Mouse (Mus musculus): ENCODE results near the gene Arrdc5. TPM values are rescaled to one million over a fixed set of nuclear protein-coding genes. Genes with fewer than 3 reads are reported as not detected.
"Not testable (repeated sequence)": the region's sequence is repeated elsewhere in the genome, so short reads cannot be mapped to it uniquely, and the experiment has no call there.

The Arrdc5 gene
- polyA plus RNA-seq, 1 experiment from 2014 or later: 0.21 TPM

GRCm38 (mm10) chr17:56266271-56266670 is 33.8 kb downstream of the Arrdc5 start:
- Histone ChIP-seq H3K9ac (ENCODE audit: low read length) (no peak overlapping the region), H3K27ac (ENCODE audit: low read length) (no peak overlapping the region), H3K9me3 (replicated peaks; ENCODE audit: control insufficient read depth, low read length) (no peaks in the 10 kb centered on the region), H3K4me3 (ENCODE audit: low read length) (no peak overlapping the region), H3K27me3 (ENCODE audit: control insufficient read depth, insufficient read depth, low read length) (no peaks in the 10 kb centered on the region), H3K36me3 (ENCODE audit: control insufficient read depth, insufficient read depth) (peaks cover 16% of the 10 kb centered on the region), H3K4me1 (ENCODE audit: control insufficient read depth, insufficient read depth, low read length) (peaks cover 26% of the 10 kb centered on the region), H3K4me2 (ENCODE audit: low read depth, low read length) (no peak overlapping the region)
- 38% methylated on average over 3 of the region's 3 CpGs for WGBS
- no peak for ATAC-seq (replicated peaks; ENCODE audit: extremely low read depth, insufficient read depth, low FRiP score)

GRCm38 (mm10) chr17:56265869-56266268 is 34.2 kb downstream of the Arrdc5 start:
- Histone ChIP-seq H3K9ac (ENCODE audit: low read length) (no peak overlapping the region), H3K9me3 (replicated peaks; ENCODE audit: control insufficient read depth, low read length) (no peaks in the 10 kb centered on the region), H3K27me3 (ENCODE audit: control insufficient read depth, insufficient read depth, low read length) (no peaks in the 10 kb centered on the region), H3K27ac (ENCODE audit: low read length) (no peak overlapping the region), H3K4me3 (ENCODE audit: low read length) (no peak overlapping the region), H3K4me2 (ENCODE audit: low read depth, low read length) (no peak overlapping the region), H3K36me3 (ENCODE audit: control insufficient read depth, insufficient read depth) (peaks cover 13% of the 10 kb centered on the region), H3K4me1 (ENCODE audit: control insufficient read depth, insufficient read depth, low read length) (peaks cover 30% of the 10 kb centered on the region)
- ATAC-seq (replicated peaks; ENCODE audit: extremely low read depth, insufficient read depth, low FRiP score): no peak
- 91% methylated on average over 3 of the region's 3 CpGs for WGBS

GRCm38 (mm10) chr17:56265011-56265410 is 35.1 kb downstream of the Arrdc5 start:
- H3K4me3 ChIP-seq (ENCODE audit: low read length): no peak overlapping the region
- no peak overlapping the region for H3K9ac ChIP-seq (ENCODE audit: low read length)
- H3K4me2 ChIP-seq (ENCODE audit: low read depth, low read length): no peak overlapping the region
- peaks cover 12% of the 10 kb centered on the region for H3K36me3 ChIP-seq (ENCODE audit: control insufficient read depth, insufficient read depth)
- H3K27ac ChIP-seq (ENCODE audit: low read length): no peak overlapping the region
- H3K9me3 ChIP-seq (replicated peaks; ENCODE audit: control insufficient read depth, low read length): no peaks in the 10 kb centered on the region
- ATAC-seq (replicated peaks; ENCODE audit: extremely low read depth, insufficient read depth, low FRiP score): no peak
- 85% methylated on average over 4 of the region's 4 CpGs for WGBS
- peaks cover 38% of the 10 kb centered on the region for H3K4me1 ChIP-seq (ENCODE audit: control insufficient read depth, insufficient read depth, low read length)
- no peaks in the 10 kb centered on the region for H3K27me3 ChIP-seq (ENCODE audit: control insufficient read depth, insufficient read depth, low read length)

- H3K4me1 ChIP-seq (ENCODE audit: control insufficient read depth, insufficient read depth, low read length): peaks cover 42% of the 10 kb centered on the region
- H3K27ac ChIP-seq (ENCODE audit: low read length): no peak overlapping the region
- peaks cover 20% of the 10 kb centered on the region for H3K36me3 ChIP-seq (ENCODE audit: control insufficient read depth, insufficient read depth)
- peak; percentile 35; the same call in 1 of the 2 replicates for ATAC-seq (replicated peaks; ENCODE audit: extremely low read depth, insufficient read depth, low FRiP score)
- H3K4me3 ChIP-seq (ENCODE audit: low read length): no peak overlapping the region
- H3K9ac ChIP-seq (ENCODE audit: low read length): no peak overlapping the region
- H3K27me3 ChIP-seq (ENCODE audit: control insufficient read depth, insufficient read depth, low read length): no peaks in the 10 kb centered on the region
- H3K4me2 ChIP-seq (ENCODE audit: low read depth, low read length): no peak overlapping the region
- 22% methylated on average over 8 of the region's 8 CpGs for WGBS
- no peaks in the 10 kb centered on the region for H3K9me3 ChIP-seq (replicated peaks; ENCODE audit: control insufficient read depth, low read length)
Measured at GRCm38 (mm10) chr17:56264020-56264419, 36.1 kb downstream of the Arrdc5 start.

GRCm38 (mm10) chr17:56262645-56263094 is 37.4 kb downstream of the Arrdc5 start:
- H3K4me1 ChIP-seq (ENCODE audit: control insufficient read depth, insufficient read depth, low read length): peaks cover 56% of the 10 kb centered on the region
- WGBS: 48% methylated on average over 3 of the region's 3 CpGs

GRCm38 (mm10) chr17:56261166-56261565 is 38.9 kb downstream of the Arrdc5 start:
- Histone ChIP-seq H3K27me3 (ENCODE audit: control insufficient read depth, insufficient read depth, low read length) (no peaks in the 10 kb centered on the region), H3K4me2 (ENCODE audit: low read depth, low read length) (peak overlapping the region; percentile 95), H3K4me1 (ENCODE audit: control insufficient read depth, insufficient read depth, low read length) (peaks cover 59% of the 10 kb centered on the region), H3K9ac (ENCODE audit: low read length) (peak overlapping the region; percentile 65), H3K4me3 (ENCODE audit: low read length) (no peak overlapping the region), H3K36me3 (ENCODE audit: control insufficient read depth, insufficient read depth) (peaks cover 22% of the 10 kb centered on the region), H3K9me3 (replicated peaks; ENCODE audit: control insufficient read depth, low read length) (no peaks in the 10 kb centered on the region), H3K27ac (ENCODE audit: low read length) (peak overlapping the region; percentile 97)
- WGBS: 38% methylated on average over 3 of the region's 3 CpGs
- peak; percentile 18; the same call in 1 of the 2 replicates for ATAC-seq (replicated peaks; ENCODE audit: extremely low read depth, insufficient read depth, low FRiP score)

More at GRCm38 (mm10) chr17:56262645-56263094, 37.4 kb downstream of the Arrdc5 start:
- Histone ChIP-seq H3K27me3 (ENCODE audit: control insufficient read depth, insufficient read depth, low read length) (no peaks in the 10 kb centered on the region), H3K27ac (ENCODE audit: low read length) (peak overlapping the region; percentile 97), H3K4me3 (ENCODE audit: low read length) (0 out of 2 replicates have a peak overlapping the region, but pooled peaks have one; percentile 8), H3K4me2 (ENCODE audit: low read depth, low read length) (peak overlapping the region; percentile 46), H3K9ac (ENCODE audit: low read length) (peak overlapping the region; percentile 65), H3K9me3 (replicated peaks; ENCODE audit: control insufficient read depth, low read length) (no peaks in the 10 kb centered on the region), H3K36me3 (ENCODE audit: control insufficient read depth, insufficient read depth) (peaks cover 22% of the 10 kb centered on the region)
- peak; percentile 57 for ATAC-seq (replicated peaks; ENCODE audit: extremely low read depth, insufficient read depth, low FRiP score)

GRCm38 (mm10) chr17:56259301-56260037 is 40.6 kb downstream of the Arrdc5 start:
- Histone ChIP-seq H3K4me2 (ENCODE audit: low read depth, low read length) (peak overlapping the region; percentile 95), H3K36me3 (ENCODE audit: control insufficient read depth, insufficient read depth) (peaks cover 22% of the 10 kb centered on the region), H3K4me3 (ENCODE audit: low read length) (peak overlapping the region; percentile 28)

GRCm38 (mm10) chr17:56258812-56259211 is 41.3 kb downstream of the Arrdc5 start:
- peak overlapping the region; percentile 95 for H3K4me2 ChIP-seq (ENCODE audit: low read depth, low read length)
- H3K4me3 ChIP-seq (ENCODE audit: low read length): peak overlapping the region; percentile 28
- not testable (repeated sequence) for ATAC-seq (replicated peaks; ENCODE audit: extremely low read depth, insufficient read depth, low FRiP score); H3K27ac ChIP-seq (ENCODE audit: low read length); H3K27me3 ChIP-seq (ENCODE audit: control insufficient read depth, insufficient read depth, low read length); H3K9me3 ChIP-seq (replicated peaks; ENCODE audit: control insufficient read depth, low read length)
- H3K9ac ChIP-seq (ENCODE audit: low read length): peak overlapping the region; percentile 49
- H3K4me1 ChIP-seq (ENCODE audit: control insufficient read depth, insufficient read depth, low read length): peaks cover 62% of the 10 kb centered on the region
- WGBS: 49% methylated on average over 2 of the region's 2 CpGs
- H3K36me3 ChIP-seq (ENCODE audit: control insufficient read depth, insufficient read depth): peaks cover 22% of the 10 kb centered on the region

More at GRCm38 (mm10) chr17:56259301-56260037, 40.6 kb downstream of the Arrdc5 start:
- Histone ChIP-seq H3K27ac (ENCODE audit: low read length) (no peak overlapping the region), H3K4me1 (ENCODE audit: control insufficient read depth, insufficient read depth, low read length) (peaks cover 62% of the 10 kb centered on the region), H3K27me3 (ENCODE audit: control insufficient read depth, insufficient read depth, low read length) (no peaks in the 10 kb centered on the region), H3K9me3 (replicated peaks; ENCODE audit: control insufficient read depth, low read length) (no peaks in the 10 kb centered on the region), H3K9ac (ENCODE audit: low read length) (peak overlapping the region; percentile 54)
- WGBS: 87% methylated on average over 10 of the region's 10 CpGs
- ATAC-seq (replicated peaks; ENCODE audit: extremely low read depth, insufficient read depth, low FRiP score): no peak

GRCm38 (mm10) chr17:56258269-56258668 is 41.8 kb downstream of the Arrdc5 start:
- not testable (repeated sequence) for H3K9me3 ChIP-seq (replicated peaks; ENCODE audit: control insufficient read depth, low read length); H3K27ac ChIP-seq (ENCODE audit: low read length); H3K27me3 ChIP-seq (ENCODE audit: control insufficient read depth, insufficient read depth, low read length); H3K9ac ChIP-seq (ENCODE audit: low read length); ATAC-seq (replicated peaks; ENCODE audit: extremely low read depth, insufficient read depth, low FRiP score)
- Histone ChIP-seq H3K4me1 (ENCODE audit: control insufficient read depth, insufficient read depth, low read length) (peaks cover 61% of the 10 kb centered on the region), H3K36me3 (ENCODE audit: control insufficient read depth, insufficient read depth) (peaks cover 22% of the 10 kb centered on the region), H3K4me3 (ENCODE audit: low read length) (peak overlapping the region; percentile 76), H3K4me2 (ENCODE audit: low read depth, low read length) (peak overlapping the region; percentile 95)
- WGBS: 89% methylated on average over 19 of the region's 19 CpGs

Measured in heart, embryonic 16.5 days (tissue).